Mouse (Mus musculus) heart, embryonic 13.5 days (tissue): ENCODE results near the gene Brsk1. TPM values are rescaled to one million over a fixed set of nuclear protein-coding genes. Genes with fewer than 3 reads are reported as not detected.

Experiments
- ATAC-seq: fragments of 200-750 bp; cut with Nextera tagmentation; 2 replicates; pipeline ENCODE4 v1.8.0; 2017; ENCODE audit warnings: moderate TSS enrichment; ENCODE audit not compliant: insufficient number of reproducible peaks, low FRiP score, low TSS enrichment; ENCODE audit errors: extremely low read depth
- H3K27ac ChIP-seq: fragments of 300-500 bp; sonication (generic); replicated peaks from 2 replicates; pipeline ENCODE4 v1.5.1; 2015; ENCODE audit warnings: moderate library complexity, mild to moderate bottlenecking, inconsistent platforms
- H3K27me3 ChIP-seq: fragments of 300-500 bp; sonication (generic); replicated peaks from 2 replicates; pipeline ENCODE4 v1.6.1; 2015; ENCODE audit warnings: mild to moderate bottlenecking, inconsistent platforms
- H3K36me3 ChIP-seq: fragments of 300-500 bp; sonication (generic); 2 replicates; pipeline ENCODE4 v1.6.1; 2015; ENCODE audit warnings: mild to moderate bottlenecking, inconsistent platforms
- H3K4me1 ChIP-seq: fragments of 300-500 bp; sonication (generic); 2 replicates; pipeline ENCODE4 v1.6.1; 2015; ENCODE audit warnings: inconsistent platforms
- H3K4me2 ChIP-seq: fragments of 300-500 bp; sonication (generic); 2 replicates; pipeline ENCODE4 v1.6.1; 2015; ENCODE audit warnings: inconsistent platforms, mild to moderate bottlenecking, moderate library complexity
- H3K4me3 ChIP-seq: fragments of 300-500 bp; sonication (generic); 2 replicates; pipeline ENCODE4 v1.5.1; 2015; ENCODE audit warnings: moderate library complexity, mild to moderate bottlenecking, inconsistent platforms
- H3K9ac ChIP-seq: fragments of 300-500 bp; sonication (generic); 2 replicates; pipeline ENCODE4 v1.6.1; 2015; ENCODE audit warnings: inconsistent platforms, mild to moderate bottlenecking, moderate library complexity
- H3K9me3 ChIP-seq: fragments of 300-500 bp; sonication (generic); 2 replicates; pipeline ENCODE4 v1.6.1; 2016; ENCODE audit warnings: inconsistent platforms
- WGBS: fragments of 180-500 bp; shearing (Covaris S2); methylation state at CpG from one replicate; pipeline ENCODE4 v1.1.7; 2015; ENCODE audit warnings: mixed read lengths; 5-methylcytosine and 5-hydroxymethylcytosine counted together
- polyA plus RNA-seq: library from polyadenylated mRNA; unstranded; fragments of >200 nt; fragmentation: Nextera tagmentation; extraction: Ambion mirVana; gene quantifications from 2 replicates; pipeline ENCODE4 v1.2.1, GENCODE M21; 2015

Gene Brsk1
- polyA plus RNA-seq = 0.46 and 0.91 TPM in 2 replicates

GRCm38 (mm10) chr7:4690387-4690786 lies at the start of gene Brsk1:
Gene Brsk1 (plus strand): TSS chr7:4690604.
- peak within 1 kb of the TSS; percentile 100 for H3K9ac ChIP-seq
- WGBS = 2% methylated on average over 6 of the region's 18 CpGs
- ATAC-seq = peak; percentile 19; the same call in 1 of the 2 replicates
- H3K4me1 ChIP-seq = peaks cover 14% of the 10 kb centered on the region
- H3K4me3 ChIP-seq = peak within 1 kb of the TSS; percentile 80
- H3K27me3 ChIP-seq = no peaks in the 10 kb centered on the region
- H3K27ac ChIP-seq = peak within 1 kb of the TSS; percentile 82
- H3K9me3 ChIP-seq = no peaks in the 10 kb centered on the region
- H3K36me3 ChIP-seq = peaks cover 28% of the 10 kb centered on the region
- H3K4me2 ChIP-seq = peak within 1 kb of the TSS; percentile 91

- no peak overlapping the region for H3K27ac ChIP-seq
- H3K9me3 ChIP-seq = no peaks in the 10 kb centered on the region
- no peaks in the 10 kb centered on the region for H3K4me1 ChIP-seq
- peaks cover 100% of the 10 kb centered on the region for H3K36me3 ChIP-seq
- H3K27me3 ChIP-seq = no peaks in the 10 kb centered on the region
- no peak overlapping the region for H3K9ac ChIP-seq
- H3K4me3 ChIP-seq = no peak overlapping the region
- H3K4me2 ChIP-seq = no peak overlapping the region
- ATAC-seq = no peak
- whole genome bisulfite sequencing = 83% methylated on average over 11 of the region's 11 CpGs
These were observed 49.2 kb upstream of the Brsk1 start for GRCm38 (mm10) chr7:4641155-4641554.

- Histone ChIP-seq H3K4me3 (no peak overlapping the region), H3K27me3 (no peaks in the 10 kb centered on the region), H3K36me3 (peaks cover 100% of the 10 kb centered on the region), H3K4me2 (no peak overlapping the region), H3K4me1 (peaks cover 6% of the 10 kb centered on the region), H3K9me3 (no peaks in the 10 kb centered on the region), H3K27ac (no peak overlapping the region), H3K9ac (no peak overlapping the region)
- WGBS = 74% methylated on average over 7 of the region's 7 CpGs
- no peak for ATAC-seq
These were observed 48.4 kb upstream of the Brsk1 start for GRCm38 (mm10) chr7:4641956-4642355.

- ATAC-seq = no peak
- Histone ChIP-seq H3K4me1 (peaks cover 18% of the 10 kb centered on the region), H3K27me3 (no peaks in the 10 kb centered on the region), H3K4me3 (no peak overlapping the region), H3K9ac (no peak overlapping the region), H3K4me2 (no peak overlapping the region), H3K9me3 (no peaks in the 10 kb centered on the region), H3K36me3 (peaks cover 89% of the 10 kb centered on the region), H3K27ac (no peak overlapping the region)
- WGBS = 76% methylated on average over 6 of the region's 6 CpGs
These were observed 47.2 kb upstream of the Brsk1 start for GRCm38 (mm10) chr7:4643225-4643624.

GRCm38 (mm10) chr7:4646806-4647205 lies 43.6 kb upstream of the Brsk1 start:
- H3K4me2 ChIP-seq = no peak overlapping the region
- peak overlapping the region; percentile 59; the same call in 1 of the 2 replicates for H3K9ac ChIP-seq
- H3K27ac ChIP-seq = peak overlapping the region; percentile 36
- 76% methylated on average over 3 of the region's 3 CpGs for WGBS
- H3K9me3 ChIP-seq = no peaks in the 10 kb centered on the region
- ATAC-seq = no peak
- peaks cover 61% of the 10 kb centered on the region for H3K36me3 ChIP-seq
- no peak overlapping the region for H3K4me3 ChIP-seq
- no peaks in the 10 kb centered on the region for H3K27me3 ChIP-seq
- H3K4me1 ChIP-seq = peaks cover 26% of the 10 kb centered on the region

- no peak; the same call in 1 of the 2 replicates for ATAC-seq
- H3K4me1 ChIP-seq = peaks cover 31% of the 10 kb centered on the region
- no peak overlapping the region for H3K4me2 ChIP-seq
- H3K27me3 ChIP-seq = no peaks in the 10 kb centered on the region
- H3K27ac ChIP-seq = peak overlapping the region; percentile 36
- no peaks in the 10 kb centered on the region for H3K9me3 ChIP-seq
- peaks cover 56% of the 10 kb centered on the region for H3K36me3 ChIP-seq
- WGBS = 20% methylated on average over 6 of the region's 6 CpGs
- H3K4me3 ChIP-seq = no peak overlapping the region
- H3K9ac ChIP-seq = peak overlapping the region; percentile 59; the same call in 1 of the 2 replicates
These were observed 43.1 kb upstream of the Brsk1 start for GRCm38 (mm10) chr7:4647291-4647690.

GRCm38 (mm10) chr7:4647992-4648391 lies 42.4 kb upstream of the Brsk1 start:
- no peak overlapping the region for H3K4me2 ChIP-seq
- WGBS = 88% methylated on average over 2 of the region's 2 CpGs
- no peaks in the 10 kb centered on the region for H3K9me3 ChIP-seq
- peak overlapping the region; percentile 36 for H3K27ac ChIP-seq
- no peak for ATAC-seq
- H3K27me3 ChIP-seq = no peaks in the 10 kb centered on the region
- no peak overlapping the region for H3K4me3 ChIP-seq
- H3K4me1 ChIP-seq = peaks cover 38% of the 10 kb centered on the region
- peaks cover 54% of the 10 kb centered on the region for H3K36me3 ChIP-seq
- H3K9ac ChIP-seq = peak overlapping the region; percentile 21; the same call in 1 of the 2 replicates

- Histone ChIP-seq H3K27me3 (no peaks in the 10 kb centered on the region), H3K9ac (no peak overlapping the region), H3K4me2 (no peak overlapping the region), H3K4me3 (no peak overlapping the region), H3K36me3 (peaks cover 24% of the 10 kb centered on the region), H3K9me3 (no peaks in the 10 kb centered on the region), H3K27ac (no peak overlapping the region), H3K4me1 (peaks cover 72% of the 10 kb centered on the region)
- 73% methylated on average over 8 of the region's 8 CpGs for WGBS
- no peak for ATAC-seq
These were observed 38.8 kb upstream of the Brsk1 start for GRCm38 (mm10) chr7:4651581-4651980.

GRCm38 (mm10) chr7:4652726-4653125 lies 37.7 kb upstream of the Brsk1 start:
- Histone ChIP-seq H3K9me3 (no peaks in the 10 kb centered on the region), H3K36me3 (peaks cover 19% of the 10 kb centered on the region), H3K4me1 (peaks cover 72% of the 10 kb centered on the region), H3K9ac (no peak overlapping the region), H3K27me3 (no peaks in the 10 kb centered on the region), H3K4me3 (no peak overlapping the region), H3K4me2 (no peak overlapping the region), H3K27ac (no peak overlapping the region)
- 52% methylated on average over 5 of the region's 5 CpGs for WGBS
- ATAC-seq = no peak

- H3K9ac ChIP-seq = no peak overlapping the region
- H3K4me1 ChIP-seq = peaks cover 69% of the 10 kb centered on the region
- H3K27ac ChIP-seq = no peak overlapping the region
- no peak overlapping the region for H3K4me2 ChIP-seq
- WGBS = 76% methylated on average over 5 of the region's 5 CpGs
- no peaks in the 10 kb centered on the region for H3K27me3 ChIP-seq
- no peak for ATAC-seq
- no peak overlapping the region for H3K4me3 ChIP-seq
- peaks cover 19% of the 10 kb centered on the region for H3K36me3 ChIP-seq
- H3K9me3 ChIP-seq = no peaks in the 10 kb centered on the region
These were observed 37.1 kb upstream of the Brsk1 start for GRCm38 (mm10) chr7:4653351-4653750.

GRCm38 (mm10) chr7:4653780-4654179 lies 36.6 kb upstream of the Brsk1 start:
- 77% methylated on average over 7 of the region's 7 CpGs for WGBS
- Histone ChIP-seq H3K27me3 (no peaks in the 10 kb centered on the region), H3K36me3 (peaks cover 19% of the 10 kb centered on the region), H3K4me2 (peak overlapping the region; percentile 18; the same call in 1 of the 2 replicates), H3K4me1 (peaks cover 67% of the 10 kb centered on the region), H3K9ac (no peak overlapping the region), H3K4me3 (no peak overlapping the region), H3K9me3 (no peaks in the 10 kb centered on the region), H3K27ac (no peak overlapping the region)
- no peak for ATAC-seq

- H3K4me1 ChIP-seq = peaks cover 67% of the 10 kb centered on the region
- H3K9ac ChIP-seq = peak overlapping the region; percentile 19; the same call in 1 of the 2 replicates
- no peak for ATAC-seq
- peak overlapping the region; percentile 40 for H3K27ac ChIP-seq
- H3K4me3 ChIP-seq = no peak overlapping the region
- no peaks in the 10 kb centered on the region for H3K9me3 ChIP-seq
- H3K4me2 ChIP-seq = peak overlapping the region; percentile 18; the same call in 1 of the 2 replicates
- WGBS = 65% methylated on average over 2 of the region's 2 CpGs
- no peaks in the 10 kb centered on the region for H3K27me3 ChIP-seq
- H3K36me3 ChIP-seq = peaks cover 19% of the 10 kb centered on the region
These were observed 36.2 kb upstream of the Brsk1 start for GRCm38 (mm10) chr7:4654221-4654620.
